Mouse (Mus musculus) stomach, postnatal 0 days (tissue): ENCODE measurements at regions not wholly inside any gene's neighbourhood (a gene's known extent, or its start where the extent isn't known, plus 50 kb on each side); places are given as distances from the start of the nearest gene placed in this dataset.

Experiments
- CTCF ChIP-seq: IDR thresholded peaks from 2 replicates; pipeline ENCODE4 v1.5.1; 2016; ENCODE audit warnings: antibody characterized with exemption, low read depth, mild to moderate bottlenecking, moderate library complexity
- EP300 ChIP-seq: optimal IDR thresholded peaks from 2 replicates; pipeline ENCODE3; 2016; ENCODE audit warnings: antibody characterized with exemption

DNA sequence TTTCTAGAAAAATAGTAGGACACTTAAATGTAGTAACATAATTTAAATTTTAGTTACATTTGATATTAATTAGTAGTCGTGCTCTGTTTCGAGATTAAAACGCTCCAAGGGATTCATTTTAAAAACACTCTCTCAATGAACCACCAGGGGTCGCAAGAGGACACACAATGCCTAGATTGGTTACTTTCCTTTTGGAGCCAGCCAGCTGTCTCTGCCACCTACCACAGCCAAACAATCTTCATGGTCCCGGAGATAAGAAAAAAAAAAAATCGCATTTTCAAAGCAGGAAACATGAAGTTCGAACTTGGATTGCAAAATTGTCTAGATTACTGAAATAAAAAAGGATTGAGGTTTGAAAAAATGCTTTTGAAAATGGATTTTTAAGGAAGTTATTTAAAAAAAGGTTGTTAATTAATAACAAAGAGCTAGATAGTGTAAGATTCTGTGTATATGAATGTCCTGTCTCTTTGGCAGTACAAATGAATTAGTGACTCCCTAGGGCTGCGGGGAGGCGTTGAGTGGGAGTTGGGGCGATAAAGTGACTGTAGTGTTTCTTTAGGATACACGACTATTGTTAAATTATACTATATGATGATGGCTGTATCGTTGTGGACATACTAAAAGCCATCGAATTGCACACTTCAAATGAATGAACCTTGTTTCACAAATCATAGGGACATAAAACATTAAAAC is 108.6 kb downstream of the Gm5447 start:
- TF ChIP-seq CTCF = peak; percentile 90
- no peak for TF ChIP-seq EP300
